Mouse (Mus musculus) myocyte (in vitro differentiated cells): Measurements from ENCODE around the gene Iqch. TPM values are rescaled to one million over a fixed set of nuclear protein-coding genes. Genes with fewer than 3 reads are reported as not detected.

Experiments used
- H3K27me3 ChIP-seq: one replicate; pipeline ENCODE4 v1.6.1; 2011; ENCODE audit not compliant: control insufficient read depth, insufficient read depth, insufficient read length
- H3K36me3 ChIP-seq: one replicate; pipeline ENCODE4 v1.6.1; 2011; ENCODE audit not compliant: control insufficient read depth, insufficient read depth
- H3K4me2 ChIP-seq: one replicate; pipeline ENCODE4 v1.6.1; 2011; ENCODE audit warnings: low read depth, control low read depth
- H3K4me3 ChIP-seq: one replicate; pipeline ENCODE4 v1.5.1; 2011; ENCODE audit warnings: mild to moderate bottlenecking, control low read depth, moderate library complexity
- H3K79me2 ChIP-seq: one replicate; pipeline ENCODE4 v1.6.1; 2011; ENCODE audit not compliant: control insufficient read depth, insufficient read depth
- H3ac ChIP-seq: one replicate; pipeline ENCODE4 v1.6.1; 2011; ENCODE audit not compliant: control insufficient read depth, insufficient read length
- CEBPB ChIP-seq: IDR thresholded peaks from 2 replicates; pipeline ENCODE4 v1.6.1; 2011; ENCODE audit warnings: mild to moderate bottlenecking, moderate library complexity; ENCODE audit not compliant: poor library complexity, insufficient read depth, severe bottlenecking
- E2F4 ChIP-seq: IDR thresholded peaks from one replicate; pipeline ENCODE4 v1.6.1; 2011; ENCODE audit warnings: mild to moderate bottlenecking, control low read depth, moderate library complexity; ENCODE audit not compliant: insufficient read depth
- MAX ChIP-seq: IDR thresholded peaks from one replicate; pipeline ENCODE4 v1.6.1; 2011; ENCODE audit warnings: low read depth, mild to moderate bottlenecking, control low read depth
- MYOD1 ChIP-seq, 3 experiments: IDR thresholded peaks; one replicate each; pipeline ENCODE4 v1.6.1; 2011; ENCODE audit warnings: control low read depth in 2 of 3, low read depth in 2 of 3, mild to moderate bottlenecking in 2 of 3, moderate library complexity in 1 of 3; ENCODE audit not compliant: insufficient read length in 2 of 3, control insufficient read depth in 1 of 3
- MYOG ChIP-seq, 3 experiments: IDR thresholded peaks; one replicate each; pipeline ENCODE4 v1.6.1; 2011; ENCODE audit warnings: control low read depth in 2 of 3, low read depth in 2 of 3, mild to moderate bottlenecking in 2 of 3; ENCODE audit not compliant: insufficient read length in 2 of 3, control insufficient read depth in 1 of 3, insufficient read depth in 1 of 3
- POLR2A ChIP-seq: IDR thresholded peaks from one replicate; pipeline ENCODE4 v1.6.1; 2011; ENCODE audit warnings: low read depth, mild to moderate bottlenecking, control low read depth, moderate library complexity; ENCODE audit not compliant: insufficient read length
- POLR2AphosphoS2 ChIP-seq: IDR thresholded peaks from one replicate; pipeline ENCODE4 v1.6.1; 2011; ENCODE audit warnings: low read depth, control low read depth; ENCODE audit not compliant: insufficient read length
- REST ChIP-seq: IDR thresholded peaks from one replicate; pipeline ENCODE4 v1.6.1; 2011; ENCODE audit warnings: mild to moderate bottlenecking, control low read depth, moderate library complexity; ENCODE audit not compliant: insufficient read depth, insufficient read length
- SRF ChIP-seq: IDR thresholded peaks from one replicate; pipeline ENCODE4 v1.6.1; 2011; ENCODE audit warnings: low read depth; ENCODE audit not compliant: control insufficient read depth, insufficient read length
- TCF12 ChIP-seq: IDR thresholded peaks from one replicate; pipeline ENCODE4 v1.6.1; 2011; ENCODE audit warnings: mild to moderate bottlenecking, control low read depth; ENCODE audit not compliant: poor library complexity, insufficient read depth, severe bottlenecking
- TCF3 ChIP-seq: IDR thresholded peaks from one replicate; pipeline ENCODE4 v1.6.1; 2011; ENCODE audit warnings: low read depth, control low read depth; ENCODE audit not compliant: insufficient read length
- polyA plus RNA-seq: library from polyadenylated mRNA; unstranded; fragments of >200 nt; fragmentation: generic; extraction: Trizol; gene quantifications from one replicate; pipeline ENCODE4 v1.2.1, GENCODE M21; 2012; ENCODE audit warnings: missing spikeins

Gene Iqch
- not detected for polyA plus RNA-seq

- Histone ChIP-seq H3K36me3 (no peaks in the 10 kb centered on the region), H3K27me3 (no peaks in the 10 kb centered on the region), H3K4me2 (peak within 1 kb of the TSS; percentile 92), H3K4me3 (peak within 1 kb of the TSS; percentile 71), H3K79me2 (peaks cover 23% of the 10 kb centered on the region), H3ac (peak within 1 kb of the TSS; percentile 45)
- TF ChIP-seq SRF (no peak), POLR2A (peak; percentile 98), MYOD1 (IDR thresholded peaks at IDR 0.05; ENCODE audit: control insufficient read depth in 1 of 3, insufficient read length in 2 of 3, low read depth in 2 of 3) (peak in 2 of 3 experiments; percentile 23 to 72), MYOG (IDR thresholded peaks at IDR 0.05; ENCODE audit: control insufficient read depth in 1 of 3, insufficient read depth in 1 of 3, insufficient read length in 2 of 3, low read depth in 2 of 3) (peak in 1 of 3 experiments; percentile 41), POLR2AphosphoS2 (peak; percentile 87), E2F4 (no peak)
Measured at GRCm38 (mm10) chr9:63602043-63602939, at the start of gene Iqch, which contains the start of gene Aagab. Gene Iqch (minus strand): TSS chr9:63602493. Gene Aagab (plus strand): TSS chr9:63602660.

GRCm38 (mm10) chr9:63651594-63651993 lies 49.3 kb upstream of the Iqch start:
- no peak overlapping the region for H3K4me2 ChIP-seq
- H3K27me3 ChIP-seq: no peaks in the 10 kb centered on the region
- TF ChIP-seq MYOD1 (IDR thresholded peaks at IDR 0.05; ENCODE audit: control insufficient read depth in 1 of 3, insufficient read length in 2 of 3, low read depth in 2 of 3) (no peak), MYOG (IDR thresholded peaks at IDR 0.05; ENCODE audit: control insufficient read depth in 1 of 3, insufficient read depth in 1 of 3, insufficient read length in 2 of 3, low read depth in 2 of 3) (no peak), TCF12 (no peak), POLR2A (no peak), CEBPB (no peak), MAX (no peak)
- H3ac ChIP-seq: no peak overlapping the region
- peaks cover 28% of the 10 kb centered on the region for H3K36me3 ChIP-seq
- no peaks in the 10 kb centered on the region for H3K79me2 ChIP-seq
- H3K4me3 ChIP-seq: no peak overlapping the region

GRCm38 (mm10) chr9:63650905-63651304 lies 48.6 kb upstream of the Iqch start:
- Histone ChIP-seq H3K79me2 (no peaks in the 10 kb centered on the region), H3ac (no peak overlapping the region), H3K36me3 (peaks cover 28% of the 10 kb centered on the region), H3K4me2 (no peak overlapping the region), H3K27me3 (no peaks in the 10 kb centered on the region), H3K4me3 (no peak overlapping the region)
- peak in 2 of 3 experiments; percentile 34 to 82 for TF ChIP-seq MYOG (IDR thresholded peaks at IDR 0.05; ENCODE audit: control insufficient read depth in 1 of 3, insufficient read depth in 1 of 3, insufficient read length in 2 of 3, low read depth in 2 of 3)
- no peak for TF ChIP-seq SRF
- TF ChIP-seq MYOD1 (IDR thresholded peaks at IDR 0.05; ENCODE audit: control insufficient read depth in 1 of 3, insufficient read length in 2 of 3, low read depth in 2 of 3): peak in 2 of 3 experiments; percentile 28 to 53

GRCm38 (mm10) chr9:63649841-63650545 lies 47.7 kb upstream of the Iqch start:
- peak; percentile 62 for TF ChIP-seq TCF12
- TF ChIP-seq MAX: no peak
- no peak for TF ChIP-seq POLR2AphosphoS2
- no peak for TF ChIP-seq CEBPB
- TF ChIP-seq E2F4: no peak
- no peak for TF ChIP-seq POLR2A
- peak in 2 of 3 experiments; percentile 19 to 66 for TF ChIP-seq MYOG (IDR thresholded peaks at IDR 0.05; ENCODE audit: control insufficient read depth in 1 of 3, insufficient read depth in 1 of 3, insufficient read length in 2 of 3, low read depth in 2 of 3)
- TF ChIP-seq TCF3: peak; percentile 30
- TF ChIP-seq REST: no peak
- TF ChIP-seq MYOD1 (IDR thresholded peaks at IDR 0.05; ENCODE audit: control insufficient read depth in 1 of 3, insufficient read length in 2 of 3, low read depth in 2 of 3): peak; percentile 42 to 82 (median 75)

GRCm38 (mm10) chr9:63648520-63648918 lies 46.2 kb upstream of the Iqch start:
- H3K27me3 ChIP-seq: no peaks in the 10 kb centered on the region
- no peak overlapping the region for H3K4me3 ChIP-seq
- no peak overlapping the region for H3ac ChIP-seq
- peaks cover 28% of the 10 kb centered on the region for H3K36me3 ChIP-seq
- TF ChIP-seq POLR2AphosphoS2 (peak; percentile 82), E2F4 (no peak), MAX (no peak)
- no peak overlapping the region for H3K4me2 ChIP-seq
- no peaks in the 10 kb centered on the region for H3K79me2 ChIP-seq

More at GRCm38 (mm10) chr9:63649841-63650545, 47.7 kb upstream of the Iqch start:
- Histone ChIP-seq H3K36me3 (peaks cover 28% of the 10 kb centered on the region), H3K4me3 (no peak overlapping the region), H3K4me2 (no peak overlapping the region), H3K79me2 (no peaks in the 10 kb centered on the region), H3ac (no peak overlapping the region), H3K27me3 (no peaks in the 10 kb centered on the region)
